Mouse (Mus musculus) heart, postnatal 0 days (tissue): ENCODE data around the gene Tnfrsf12a.

Experiments
- CTCF ChIP-seq: IDR thresholded peaks from 2 replicates; pipeline ENCODE4 v1.5.1; 2016; ENCODE audit warnings: antibody characterized with exemption, control low read depth, low read depth
- EP300 ChIP-seq: IDR thresholded peaks from 2 replicates; pipeline ENCODE4 v1.6.1; 2016; ENCODE audit warnings: antibody characterized with exemption, low read depth

DNA sequence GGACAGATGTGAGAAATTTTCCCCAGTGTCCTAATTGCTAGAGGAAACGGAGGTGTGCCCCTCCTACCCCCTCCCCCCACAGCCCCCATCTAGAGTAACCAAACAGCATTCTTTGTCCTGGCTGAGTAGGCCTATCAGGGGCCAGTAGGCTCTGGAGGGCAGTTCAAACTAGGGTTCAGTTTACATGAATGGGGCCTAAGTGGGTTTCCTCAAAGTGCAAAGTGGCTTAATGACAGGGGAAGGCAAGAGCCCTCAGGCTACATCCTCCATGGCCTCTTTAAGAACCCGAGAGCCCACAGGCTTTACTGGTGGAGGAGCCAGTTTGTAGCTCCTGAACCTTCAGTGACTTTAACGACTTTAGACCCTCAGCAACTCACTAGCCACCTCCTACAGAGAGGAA lies 18.5 kb upstream of the Tnfrsf12a start:
- no peak for TF ChIP-seq CTCF
- no peak for TF ChIP-seq EP300
